Mouse (Mus musculus) lung, adult 2 months (tissue): ENCODE measurements around the gene Zfp804a. TPM values are rescaled to one million over a fixed set of nuclear protein-coding genes. Genes with fewer than 3 reads are reported as not detected.

Experiments
- DNase-seq: peaks from one replicate; pipeline ENCODE4 v3.0.0; 2022
- H3K4me1 ChIP-seq: fragments of 200-500 bp; 2 replicates; pipeline ENCODE4 v1.6.1; 2011; ENCODE audit warnings: low read length; ENCODE audit not compliant: control insufficient read depth, insufficient read depth
- H3K4me3 ChIP-seq: fragments of 200-500 bp; replicated peaks from 2 replicates; pipeline ENCODE3; 2011; ENCODE audit warnings: low read depth, mild to moderate bottlenecking, control low read depth, low read length; ENCODE audit errors: extremely low read depth
- CTCF ChIP-seq: fragments of 200-500 bp; IDR thresholded peaks from 2 replicates; pipeline ENCODE4 v1.5.1; 2011; ENCODE audit warnings: mild to moderate bottlenecking, low read length, control low read depth; ENCODE audit not compliant: insufficient read depth
- POLR2A ChIP-seq: fragments of 200-500 bp; IDR thresholded peaks from 2 replicates; pipeline ENCODE4 v1.6.1; 2011; ENCODE audit warnings: low read depth, mild to moderate bottlenecking, control low read depth, low read length, borderline replicate concordance; ENCODE audit errors: extremely low read depth
- WGBS: fragments of 180-500 bp; shearing (Covaris S2); methylation state at CpG from one replicate; pipeline ENCODE4 v1.1.7; 2018; 5-methylcytosine and 5-hydroxymethylcytosine counted together
- polyA plus RNA-seq: library from polyadenylated mRNA; depleted of rRNA; stranded (reverse); fragments of >200 nt; gene quantifications from 2 replicates; pipeline ENCODE4 v1.2.3, GENCODE M21; 2012

Gene Zfp804a
- polyA plus RNA-seq, 1 experiment, result not detected

DNA sequence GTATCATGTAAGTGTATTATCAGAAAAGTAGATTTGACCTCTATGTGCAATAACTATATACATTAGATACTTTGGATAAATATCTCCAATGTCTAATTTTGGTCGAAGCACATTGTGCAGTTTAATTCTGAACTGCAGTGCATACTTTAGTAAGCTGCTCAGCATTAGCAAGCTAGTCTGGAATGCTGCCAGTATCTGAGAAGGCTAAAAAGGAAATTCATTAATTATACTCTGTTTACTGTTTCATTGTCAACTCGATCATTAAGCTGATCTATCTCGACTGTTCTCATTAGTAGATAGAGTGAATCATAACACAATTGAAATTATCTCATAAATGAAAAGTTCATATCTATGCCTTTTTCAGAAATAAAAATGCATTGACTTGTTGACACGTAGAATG lies 27.7 kb downstream of the Zfp804a start:
- Histone ChIP-seq H3K4me3 (no peak overlapping the region), H3K4me1 (no peaks in the 10 kb centered on the region)
- DNase-seq, result no peak
- 34% methylated on average over 4 of the region's 4 CpGs for WGBS
- TF ChIP-seq CTCF, result no peak
- no peak for TF ChIP-seq POLR2A

DNA sequence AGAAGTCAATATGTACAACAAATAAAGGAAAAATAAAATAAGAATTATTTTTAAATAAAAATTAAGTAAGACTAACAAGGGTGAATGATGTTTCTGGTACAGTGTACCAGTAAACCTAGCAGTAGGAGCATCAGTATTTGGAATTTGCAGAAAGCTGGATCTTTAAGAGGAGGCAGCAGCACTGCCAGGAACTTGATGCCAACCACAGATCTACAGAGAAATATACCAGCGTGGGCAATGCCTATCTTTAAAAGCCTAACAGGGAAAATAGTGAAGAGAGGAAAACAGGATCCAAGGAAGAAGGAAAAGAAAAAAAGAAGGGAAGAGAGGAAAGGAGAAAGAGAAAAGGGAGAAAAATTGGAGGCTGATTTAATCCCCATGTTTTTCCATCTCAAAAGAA lies 60.1 kb downstream of the Zfp804a start:
- 67% methylated on average over 1 of the region's 1 CpGs for WGBS
- H3K4me3 ChIP-seq, result no peak overlapping the region
- no peak for DNase-seq
- TF ChIP-seq POLR2A, result no peak
- TF ChIP-seq CTCF, result no peak
- no peaks in the 10 kb centered on the region for H3K4me1 ChIP-seq

DNA sequence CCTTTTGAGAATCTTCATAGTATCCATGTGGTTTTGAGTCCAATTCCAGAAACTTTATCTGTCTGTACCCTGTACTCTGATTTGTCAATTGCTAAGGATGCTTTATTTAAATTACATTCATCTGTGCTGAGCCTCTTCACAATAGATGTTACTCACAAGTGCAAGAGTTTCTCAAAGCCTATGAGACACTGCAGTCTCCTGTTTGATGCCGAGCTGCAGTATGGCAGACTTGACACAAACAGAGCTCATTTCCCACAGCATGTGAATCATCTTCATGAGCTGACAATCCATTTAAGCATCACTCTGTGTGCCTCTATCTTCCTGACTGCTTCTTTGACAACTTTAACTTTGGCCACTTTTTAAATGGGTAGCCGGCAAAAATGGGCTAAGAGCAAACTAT lies 60.6 kb downstream of the Zfp804a start:
- H3K4me1 ChIP-seq, result no peaks in the 10 kb centered on the region
- 68% methylated on average over 2 of the region's 2 CpGs for WGBS
- H3K4me3 ChIP-seq, result no peak overlapping the region
- TF ChIP-seq POLR2A (no peak), CTCF (no peak)
- no peak for DNase-seq

DNA sequence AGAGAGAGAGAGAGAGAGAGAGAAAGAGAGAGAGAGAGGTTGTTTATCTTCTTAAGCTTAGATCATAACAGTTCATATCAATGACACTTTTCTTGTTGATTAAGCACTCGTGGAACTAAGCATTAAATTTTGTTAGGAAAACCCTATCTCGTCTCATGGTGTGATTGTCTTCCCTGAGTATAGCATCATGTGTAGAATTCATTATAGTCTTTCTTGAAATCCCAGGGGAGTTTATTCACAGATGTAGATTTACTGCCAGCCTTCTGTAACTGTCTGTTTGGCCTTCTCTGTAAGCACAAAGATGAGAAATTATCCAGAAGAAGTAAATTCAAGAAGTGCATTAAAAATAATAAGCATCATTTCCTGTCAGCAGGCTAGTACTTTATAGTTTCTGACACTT lies 66.6 kb downstream of the Zfp804a start:
- Histone ChIP-seq H3K4me3 (no peak overlapping the region), H3K4me1 (no peaks in the 10 kb centered on the region)
- WGBS, result 24% methylated on average over 2 of the region's 2 CpGs
- no peak for DNase-seq
- no peak for TF ChIP-seq POLR2A

DNA sequence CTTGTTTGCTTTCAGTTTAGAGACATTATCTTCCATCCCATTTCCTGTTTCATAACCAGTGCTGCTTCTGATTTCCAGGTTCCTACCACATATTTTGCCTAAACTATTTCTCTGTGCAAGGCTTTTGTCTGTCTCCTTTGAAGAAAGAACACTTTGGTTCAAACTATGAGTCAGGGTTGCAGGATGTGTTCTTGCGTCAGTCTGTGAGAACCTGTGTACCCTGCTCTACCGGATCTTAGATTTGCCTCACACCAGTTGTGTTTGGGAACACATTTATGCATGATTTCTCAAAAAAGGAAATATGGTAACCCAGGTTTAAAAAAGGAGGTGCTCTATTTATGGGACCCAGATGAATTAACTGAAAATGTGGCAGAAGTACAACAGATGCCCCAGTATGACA lies 125.7 kb downstream of the Zfp804a start:
- H3K4me3 ChIP-seq, result no peak overlapping the region
- TF ChIP-seq POLR2A (no peak), CTCF (no peak)
- H3K4me1 ChIP-seq, result no peaks in the 10 kb centered on the region
- no peak for DNase-seq
- 81% methylated on average over 2 of the region's 2 CpGs for WGBS

- TF ChIP-seq POLR2A (no peak), CTCF (no peak)
- Histone ChIP-seq H3K4me1 (no peaks in the 10 kb centered on the region), H3K4me3 (no peak overlapping the region)
- WGBS, result 85% methylated on average over 1 of the region's 1 CpGs
- no peak for DNase-seq
Observed at GRCm38 (mm10) chr2:82181010-82181409, 128.0 kb downstream of the Zfp804a start.

DNA sequence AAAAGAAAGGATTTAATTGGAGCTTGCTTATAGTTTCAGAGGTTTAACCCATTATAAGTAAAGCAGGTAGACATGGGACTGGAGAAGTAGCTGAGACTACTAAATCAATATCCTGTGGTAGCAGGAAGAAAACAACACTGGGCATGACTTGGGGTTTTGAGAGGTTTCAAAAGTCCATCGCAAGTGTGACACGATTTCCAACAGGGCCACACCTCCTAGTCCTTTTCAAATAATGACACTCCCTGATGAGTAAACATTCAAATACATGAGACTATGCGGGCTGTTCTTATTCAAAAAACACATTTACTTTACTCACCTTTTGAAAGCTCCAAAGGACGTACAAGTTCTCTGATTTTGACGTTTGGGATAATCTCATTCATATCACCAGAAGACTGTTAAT lies 146.9 kb downstream of the Zfp804a start:
- TF ChIP-seq CTCF, result no peak
- TF ChIP-seq POLR2A, result no peak
- H3K4me3 ChIP-seq, result no peak overlapping the region
- H3K4me1 ChIP-seq, result no peaks in the 10 kb centered on the region
- DNase-seq, result no peak
- WGBS, result 68% methylated on average over 5 of the region's 5 CpGs

GRCm38 (mm10) chr2:82200616-82201015 lies 147.6 kb downstream of the Zfp804a start:
- WGBS, result 60% methylated on average over 5 of the region's 5 CpGs
- TF ChIP-seq CTCF (no peak), POLR2A (no peak)
- no peak for DNase-seq
- H3K4me3 ChIP-seq, result no peak overlapping the region
- no peaks in the 10 kb centered on the region for H3K4me1 ChIP-seq

GRCm38 (mm10) chr2:82210605-82211004 lies 157.6 kb downstream of the Zfp804a start:
- 69% methylated on average over 1 of the region's 1 CpGs for WGBS
- TF ChIP-seq CTCF (no peak), POLR2A (no peak)
- no peak for DNase-seq
- no peak overlapping the region for H3K4me3 ChIP-seq
- H3K4me1 ChIP-seq, result no peaks in the 10 kb centered on the region

- WGBS, result 81% methylated on average over 1 of the region's 1 CpGs
- TF ChIP-seq POLR2A (no peak), CTCF (no peak)
- Histone ChIP-seq H3K4me1 (no peaks in the 10 kb centered on the region), H3K4me3 (no peak overlapping the region)
- DNase-seq, result no peak
Observed at GRCm38 (mm10) chr2:82211972-82212371, 158.9 kb downstream of the Zfp804a start.

DNA sequence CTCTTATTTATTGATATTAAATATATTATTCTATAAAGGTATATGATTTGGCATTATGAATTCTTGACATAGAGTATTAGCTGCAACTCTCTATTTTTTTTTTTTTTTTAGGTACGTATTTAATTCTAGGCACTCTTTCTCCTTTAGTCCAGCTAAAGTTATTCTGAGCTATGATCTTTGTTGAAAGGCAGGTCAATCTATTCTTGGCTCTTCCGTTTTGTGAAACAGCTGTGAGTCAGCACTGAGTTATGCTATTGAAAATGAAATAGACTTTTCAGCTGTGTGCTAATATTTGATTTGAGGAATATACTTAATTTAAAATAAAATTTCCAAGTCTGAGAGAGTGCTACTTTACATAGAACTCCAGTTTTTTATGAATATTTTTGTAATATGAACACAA lies 164.9 kb downstream of the Zfp804a start:
- 43% methylated on average over 2 of the region's 2 CpGs for WGBS
- Histone ChIP-seq H3K4me3 (no peak overlapping the region), H3K4me1 (no peaks in the 10 kb centered on the region)
- no peak for TF ChIP-seq CTCF
- TF ChIP-seq POLR2A, result no peak
- DNase-seq, result no peak

DNA sequence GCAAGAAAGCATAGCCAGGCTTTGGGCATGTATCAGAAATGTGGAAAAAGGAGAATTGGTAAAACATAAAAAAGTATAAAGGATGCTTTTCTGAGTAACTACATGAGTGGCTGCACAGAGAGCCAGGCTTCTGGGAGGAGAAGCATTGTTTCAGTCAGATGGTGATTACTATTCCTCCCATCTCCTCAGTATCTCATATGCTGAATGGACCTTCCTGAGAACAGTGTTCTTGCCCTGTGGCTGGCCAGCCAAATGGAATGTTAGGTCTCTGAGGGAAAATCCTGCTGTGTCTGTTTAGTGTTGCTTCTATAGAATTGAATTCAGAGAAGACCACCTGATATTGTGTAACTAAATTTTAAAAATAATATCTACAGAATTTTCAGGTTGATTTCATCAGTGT lies 193.0 kb downstream of the Zfp804a start:
- no peaks in the 10 kb centered on the region for H3K4me1 ChIP-seq
- no peak overlapping the region for H3K4me3 ChIP-seq
- TF ChIP-seq CTCF, result no peak
- DNase-seq, result no peak
